8 mouse cellular contexts compared by ENCODE assay signal in the genomic region with DNA sequence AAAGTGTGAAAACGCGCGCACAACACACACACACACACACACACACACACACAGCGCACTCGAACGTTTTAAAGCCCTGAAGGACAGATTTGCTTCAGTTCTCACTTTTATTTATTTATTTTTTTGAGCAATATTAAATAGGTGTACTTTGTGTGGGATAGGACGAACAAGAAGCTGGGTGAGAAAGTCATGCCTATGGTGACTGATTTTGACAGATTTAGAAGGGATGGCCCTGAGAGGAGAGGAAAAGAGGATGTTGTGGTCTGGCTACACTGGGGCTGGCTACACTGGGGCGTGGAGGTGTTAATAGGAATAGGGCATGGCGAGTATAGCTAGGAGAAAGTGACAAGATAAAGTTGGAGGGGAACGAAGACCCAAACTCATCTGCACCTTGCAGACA. TPM values are rescaled to one million over a fixed set of nuclear protein-coding genes. Genes with fewer than 3 reads are reported as not detected.
DNase-seq lines count a peak whose midpoint lies in the region; ATAC-seq and TF ChIP-seq lines count a peak whose summit lies in the region.

No protein-coding gene starts in this region.

- peak; percentile 48 for DNase-seq in heart, embryonic 10.5 days (ENCODE audit: low spot score)
- DNase-seq in heart, postnatal 25 days (ENCODE audit: low spot score) = no peak
- DNase-seq in liver, embryonic 14.5 days (ENCODE audit: low read depth in 3 of 3, low spot score in 3 of 3) = no peak
- no peak for DNase-seq in layer of hippocampus, postnatal 10 days (ENCODE audit: low spot score in 2 of 2)
- DNase-seq in kidney, postnatal 36 days = no peak

- no peak for TF ChIP-seq CTCF in E14TG2a.4 (conservative IDR thresholded peaks at IDR 0.05; ENCODE audit: low read length)
- no peak for TF ChIP-seq CTCF in liver, embryonic 14.5 days (IDR thresholded peaks at IDR 0.05; ENCODE audit: low read depth)

- no peaks in the 10 kb centered on the region for H3K36me3 ChIP-seq in heart, embryonic 10.5 days
- no peaks in the 10 kb centered on the region for H3K36me3 ChIP-seq in E14TG2a.4 (ENCODE audit: insufficient read depth, low read length)
- H3K36me3 ChIP-seq in forebrain, embryonic 16.5 days (ENCODE audit: control insufficient read depth, insufficient read depth) = no peaks in the 10 kb centered on the region
- H3K36me3 ChIP-seq in liver, embryonic 14.5 days (replicated peaks; ENCODE audit: control insufficient read depth, insufficient read depth, low read depth) = no peaks in the 10 kb centered on the region
- H3K36me3 ChIP-seq in stomach, embryonic 14.5 days (ENCODE audit: control insufficient read depth, insufficient read depth, low read length) = no peaks in the 10 kb centered on the region

- H3K27me3 ChIP-seq in heart, embryonic 10.5 days (ENCODE audit: insufficient read depth, poor library complexity, severe bottlenecking) = no peaks in the 10 kb centered on the region
- no peaks in the 10 kb centered on the region for H3K27me3 ChIP-seq in E14TG2a.4 (ENCODE audit: insufficient read depth, low read length)
- no peaks in the 10 kb centered on the region for H3K27me3 ChIP-seq in forebrain, embryonic 16.5 days (replicated peaks; ENCODE audit: control insufficient read depth, insufficient read depth, low read length)
- no peaks in the 10 kb centered on the region for H3K27me3 ChIP-seq in liver, embryonic 14.5 days (ENCODE audit: control insufficient read depth, insufficient read depth, low read length)
- no peaks in the 10 kb centered on the region for H3K27me3 ChIP-seq in stomach, embryonic 14.5 days (ENCODE audit: control insufficient read depth, insufficient read depth, low read length)

- intact Hi-C loops in heart, postnatal 25 days (cut with DNase I) = loop anchor here (5.0 kb wide), 1 partner anchor 40 kb away; no protein-coding TSS in a partner anchor

- peaks cover 19% of the 10 kb centered on the region for H3K4me1 ChIP-seq in heart, embryonic 10.5 days
- H3K4me1 ChIP-seq in E14TG2a.4 (replicated peaks; ENCODE audit: low read depth, low read length) = peaks cover 21% of the 10 kb centered on the region
- peaks cover 24% of the 10 kb centered on the region for H3K4me1 ChIP-seq in forebrain, embryonic 16.5 days (replicated peaks; ENCODE audit: control insufficient read depth, insufficient read depth, low read length)
- H3K4me1 ChIP-seq in liver, embryonic 14.5 days (replicated peaks; ENCODE audit: control insufficient read depth in 2 of 2, insufficient read depth in 2 of 2, low read length in 1 of 2) = peaks cover 15 to 16% of the 10 kb centered on the region in 2 experiments
- peaks cover 12% of the 10 kb centered on the region for H3K4me1 ChIP-seq in stomach, embryonic 14.5 days (ENCODE audit: control insufficient read depth, insufficient read depth, low read length)

- no peak for ATAC-seq in forebrain, embryonic 16.5 days
- ATAC-seq in liver, embryonic 14.5 days (ENCODE audit: insufficient read depth) = no peak
- ATAC-seq in stomach, embryonic 14.5 days (ENCODE audit: insufficient number of reproducible peaks, insufficient read depth, low FRiP score, low read depth) = no peak

- peak overlapping the region; percentile 95 for H3K4me2 ChIP-seq in forebrain, embryonic 16.5 days (ENCODE audit: low read length)
- peak overlapping the region; percentile 78 for H3K4me2 ChIP-seq in liver, embryonic 14.5 days (ENCODE audit: low read depth)
- H3K4me2 ChIP-seq in stomach, embryonic 14.5 days (replicated peaks; ENCODE audit: low read depth, low read length) = peak overlapping the region; percentile 92

- WGBS in heart, embryonic 10.5 days = 55% methylated on average over 10 of the region's 10 CpGs
- 70% methylated on average over 10 of the region's 10 CpGs for WGBS in forebrain, embryonic 16.5 days
- 13% methylated on average over 10 of the region's 10 CpGs for WGBS in liver, embryonic 14.5 days (ENCODE audit: insufficient replicate concordance)
- WGBS in stomach, embryonic 14.5 days = 51% methylated on average over 10 of the region's 10 CpGs

- peak overlapping the region; percentile 100 for H3K4me3 ChIP-seq in heart, embryonic 10.5 days
- peak overlapping the region; percentile 97 for H3K4me3 ChIP-seq in E14TG2a.4 (replicated peaks; ENCODE audit: low read length)
- H3K4me3 ChIP-seq in forebrain, embryonic 16.5 days (replicated peaks; ENCODE audit: low read length) = peak overlapping the region; percentile 100
- peak overlapping the region; percentile 77 to 95 for H3K4me3 ChIP-seq in liver, embryonic 14.5 days (ENCODE audit: insufficient read depth in 1 of 2, low read depth in 2 of 2, low read length in 2 of 2)
- H3K4me3 ChIP-seq in stomach, embryonic 14.5 days (ENCODE audit: low read depth, low read length) = peak overlapping the region; percentile 97

- H3K9ac ChIP-seq in forebrain, embryonic 16.5 days (replicated peaks; ENCODE audit: low read depth, low read length) = peak overlapping the region; percentile 100
- peak overlapping the region; percentile 90 for H3K9ac ChIP-seq in liver, embryonic 14.5 days (replicated peaks)
- H3K9ac ChIP-seq in stomach, embryonic 14.5 days (replicated peaks; ENCODE audit: low read depth, low read length) = peak overlapping the region; percentile 92; the same call in 1 of the 2 replicates

- H3K9me3 ChIP-seq in heart, embryonic 10.5 days = no peaks in the 10 kb centered on the region
- H3K9me3 ChIP-seq in E14TG2a.4 (ENCODE audit: low read length) = no peaks in the 10 kb centered on the region
- H3K9me3 ChIP-seq in forebrain, embryonic 16.5 days (ENCODE audit: control insufficient read depth, low read length) = no peaks in the 10 kb centered on the region
- no peaks in the 10 kb centered on the region for H3K9me3 ChIP-seq in liver, embryonic 14.5 days (ENCODE audit: control insufficient read depth, low read length)
- H3K9me3 ChIP-seq in stomach, embryonic 14.5 days (ENCODE audit: control insufficient read depth, low read depth, low read length) = no peaks in the 10 kb centered on the region

- peak overlapping the region; percentile 98 for H3K27ac ChIP-seq in heart, embryonic 10.5 days
- no peak overlapping the region for H3K27ac ChIP-seq in forebrain, embryonic 16.5 days (ENCODE audit: low read length)
- H3K27ac ChIP-seq in liver, embryonic 14.5 days = no peak overlapping the region
- H3K27ac ChIP-seq in stomach, embryonic 14.5 days (ENCODE audit: low read length) = no peak overlapping the region

- no peak for TF ChIP-seq EP300 in liver, embryonic 14.5 days (IDR thresholded peaks at IDR 0.05; ENCODE audit: low read depth)

RNA-seq across cellular contexts. Expression of a gene that starts 0.4 kb away (rescaled TPM):
- polyA plus RNA-seq in heart, embryonic 10.5 days (2016; fragmentation: Nextera tagmentation; extraction: Ambion mirVana) = 46.8 and 58.0 TPM in 2 replicates
- total RNA-seq in heart, postnatal 25 days (2021) = 10 to 100 TPM; 19.1 to 21.1 TPM
- polyA plus RNA-seq in forebrain, embryonic 16.5 days (2015; fragmentation: Nextera tagmentation; extraction: Ambion mirVana) = 110 and 114 TPM in 2 replicates
- 3.9 and 6.5 TPM in 2 replicates for polyA plus RNA-seq in liver, embryonic 14.5 days (2012; rRNA removed)
- 16.3 and 17.6 TPM in 2 replicates for polyA plus RNA-seq in liver, embryonic 14.5 days (2014; fragmentation: Nextera tagmentation; extraction: Ambion mirVana)
- 67.9 and 74.7 TPM in 2 replicates for polyA plus RNA-seq in stomach, embryonic 14.5 days (2014; fragmentation: Nextera tagmentation; extraction: Ambion mirVana)
- total RNA-seq in layer of hippocampus, postnatal 10 days (2021) = 10 to 100 TPM; 58.9 to 61.9 TPM
